Comparison of ENCODE assay signal across 32 mouse cellular contexts in genomic region chr16:32453102-32453501, GRCm38 (mm10). TPM values are rescaled to one million over a fixed set of nuclear protein-coding genes. Genes with fewer than 3 reads are reported as not detected.
"Had no signal": no experiment of that assay in that cellular context is flagged by ENCODE, and none has a peak within 500 bp of the region (broad histone marks: within the 10 kb centered on the region; RNA-seq: fewer than 3 reads in every experiment).

No protein-coding gene starts in this region.

- H3K4me2 ChIP-seq: kidney, embryonic 15.5 days; lung, embryonic 15.5 days; midbrain, embryonic 13.5 days; neural tube, embryonic 13.5 days had no signal

- H3K27me3 ChIP-seq: kidney, embryonic 15.5 days; lung, embryonic 15.5 days; megakaryocyte, embryonic 14.5 days; midbrain, embryonic 13.5 days; neural tube, embryonic 13.5 days had no signal

- ATAC-seq: midbrain, embryonic 13.5 days; midbrain, embryonic 16.5 days had no signal

- H3K4me1 ChIP-seq: kidney, embryonic 15.5 days; lung, embryonic 15.5 days; midbrain, embryonic 10.5 days; midbrain, embryonic 13.5 days; neural tube, embryonic 13.5 days had no signal

- DNase-seq: kidney, adult 11 months; kidney, adult 8-10 months; kidney, postnatal 10 days; kidney, postnatal 36 days; layer of hippocampus, postnatal 36 days; lung, adult 18-20 months; lung, postnatal 10 days; lung, postnatal 36 days; retina, postnatal 1 day; right cerebral cortex, postnatal 25 days; spleen, adult 18-20 months; thymus, adult 18-20 months; thymus, postnatal 14 days; thymus, postnatal 4 days had no signal

- H3K9ac ChIP-seq: kidney, embryonic 15.5 days; lung, embryonic 15.5 days; midbrain, embryonic 13.5 days; neural tube, embryonic 13.5 days had no signal

- H3K4me3 ChIP-seq: kidney, embryonic 15.5 days; left cerebral cortex, adult 2 months; lung, embryonic 15.5 days; megakaryocyte, embryonic 14.5 days; midbrain, embryonic 10.5 days; midbrain, embryonic 13.5 days; myocyte; neural tube, embryonic 13.5 days had no signal

- H3K9me3 ChIP-seq: kidney, embryonic 15.5 days; lung, embryonic 15.5 days; megakaryocyte, embryonic 14.5 days; midbrain, embryonic 10.5 days; midbrain, embryonic 13.5 days; neural tube, embryonic 13.5 days had no signal

- H3K27ac ChIP-seq: kidney, embryonic 15.5 days; left cerebral cortex, adult 2 months; lung, embryonic 15.5 days; midbrain, embryonic 10.5 days; midbrain, embryonic 13.5 days; neural tube, embryonic 13.5 days had no signal

RNA-seq across cellular contexts. Expression of gene Slc51a, which starts 34.6 kb away (rescaled TPM):
- total RNA-seq: layer of hippocampus, adult 8-10 months; layer of hippocampus, postnatal 10 days; layer of hippocampus, postnatal 36 days; left cerebral cortex, adult 2 months; left cerebral cortex, postnatal 10 days; left cerebral cortex, postnatal 36 days; neutrophil, adult 5-6 weeks had no signal
- polyA plus RNA-seq: neural tube, embryonic 13.5 days had no signal

RNA-seq across cellular contexts. Expression of gene Zdhhc19, which starts 43.0 kb away (rescaled TPM):
- total RNA-seq: layer of hippocampus, postnatal 10 days; layer of hippocampus, postnatal 36 days; left cerebral cortex, adult 2 months; left cerebral cortex, postnatal 10 days; left cerebral cortex, postnatal 36 days; monocyte, adult 5-6 weeks; neutrophil, adult 5-6 weeks had no signal
- polyA plus RNA-seq: kidney, embryonic 15.5 days; limb, embryonic 11.5 days; limb, embryonic 14.5 days; lung, embryonic 15.5 days; midbrain, embryonic 10.5 days; midbrain, embryonic 13.5 days; myocyte; neural tube, embryonic 13.5 days had no signal

RNA-seq across cellular contexts. Expression of gene Tm4sf19, which starts 52.8 kb away (rescaled TPM):
- total RNA-seq: layer of hippocampus, adult 8-10 months; layer of hippocampus, postnatal 10 days; left cerebral cortex, adult 2 months; left cerebral cortex, postnatal 36 days; monocyte, adult 5-6 weeks; neutrophil, adult 5-6 weeks had no signal
- polyA plus RNA-seq: kidney, embryonic 15.5 days; limb, embryonic 11.5 days; lung, embryonic 15.5 days; midbrain, embryonic 10.5 days; midbrain, embryonic 13.5 days; midbrain, embryonic 16.5 days; neural tube, embryonic 13.5 days; stomach, embryonic 16.5 days had no signal
